Mouse (Mus musculus) fibroblast of lung, adult 2 months (primary cell): ENCODE results near the gene Prss22.

Experiments used
- DNase-seq: peaks from one replicate; pipeline ENCODE4 v3.0.0-alpha.2; 2011; ENCODE audit warnings: low read depth

The Prss22 gene

DNA sequence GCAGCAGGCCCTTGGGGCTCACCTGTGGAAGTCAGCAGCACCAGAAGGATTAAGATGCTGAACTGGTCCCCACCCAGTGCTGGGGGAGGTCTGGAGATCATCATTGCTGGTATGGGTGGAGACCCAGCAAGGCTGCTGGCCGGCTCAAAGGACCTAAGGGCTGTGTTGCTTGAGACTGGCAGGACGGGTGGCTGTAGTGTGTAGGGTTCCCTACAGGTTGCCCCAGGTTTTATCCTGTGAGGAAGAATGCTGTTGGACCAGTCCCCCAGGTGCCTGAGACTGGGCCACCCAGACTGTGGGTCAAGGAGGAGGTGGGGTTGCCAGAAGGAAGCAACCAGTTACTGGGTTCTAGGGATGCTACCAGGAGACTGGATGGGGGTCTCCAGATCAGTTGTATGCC lies at the start of gene Prss22:
TSS of gene Prss22 (minus strand) at position 200 of the 400 bp plus-strand sequence.
- no peak for DNase-seq

DNA sequence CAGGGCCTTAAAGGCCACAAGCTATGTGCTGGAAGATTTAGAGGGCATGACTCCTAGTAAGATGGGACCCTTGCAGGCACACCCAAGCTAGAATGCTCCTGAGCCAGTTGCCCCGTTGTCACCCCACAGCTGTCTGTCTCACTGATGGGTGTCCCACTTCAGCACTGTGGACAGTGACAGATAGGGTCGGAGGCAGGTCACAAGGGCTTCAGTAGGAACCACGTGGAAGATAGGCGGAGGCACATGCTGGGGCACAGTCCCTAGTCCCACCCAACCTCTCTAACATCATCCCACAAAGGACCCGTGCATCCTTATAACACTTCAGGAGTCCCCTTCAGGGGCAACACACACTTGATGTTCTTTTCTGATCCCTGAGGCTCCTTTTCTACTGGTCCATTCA lies 48.1 kb upstream of the Prss22 start:
- no peak for DNase-seq

DNA sequence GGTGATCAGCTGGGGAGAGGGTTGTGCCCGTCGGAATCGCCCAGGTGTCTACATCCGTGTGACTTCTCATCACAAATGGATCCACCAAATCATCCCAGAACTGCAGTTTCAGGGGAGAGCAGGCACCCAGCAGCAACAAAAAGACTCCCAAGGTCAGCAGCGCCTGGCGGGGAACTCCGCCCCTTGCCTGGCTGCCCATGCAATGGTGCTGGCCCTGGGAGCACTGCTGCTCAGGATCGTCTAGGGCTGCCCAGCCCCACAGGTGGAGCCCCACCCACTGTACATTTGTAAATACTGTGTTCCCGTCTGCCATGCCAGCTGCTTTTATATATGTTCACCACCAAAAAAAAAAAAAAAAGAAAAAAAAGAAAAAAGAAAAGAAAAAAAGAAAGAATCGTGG lies 47.7 kb upstream of the Prss22 start:
- DNase-seq = no peak

DNA sequence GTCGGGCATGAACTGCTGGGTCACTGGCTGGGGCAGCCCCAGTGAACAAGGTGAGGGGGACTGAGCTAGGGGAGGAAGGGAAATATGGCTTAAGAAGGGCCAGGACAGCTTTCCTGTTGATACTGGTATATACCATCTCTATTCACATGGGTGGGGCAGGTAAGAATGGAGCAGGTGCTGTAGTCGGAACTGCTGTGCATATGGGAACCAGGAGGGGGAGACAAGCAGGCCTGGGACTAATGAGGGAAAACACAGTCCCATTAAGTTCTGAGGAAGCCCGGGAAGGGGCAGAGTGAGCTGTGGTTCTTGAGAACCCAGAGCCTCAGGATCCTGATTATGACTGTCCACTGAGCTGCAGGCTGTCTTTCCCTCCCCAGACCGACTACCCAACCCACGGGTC lies 46.6 kb upstream of the Prss22 start:
- DNase-seq = no peak

DNA sequence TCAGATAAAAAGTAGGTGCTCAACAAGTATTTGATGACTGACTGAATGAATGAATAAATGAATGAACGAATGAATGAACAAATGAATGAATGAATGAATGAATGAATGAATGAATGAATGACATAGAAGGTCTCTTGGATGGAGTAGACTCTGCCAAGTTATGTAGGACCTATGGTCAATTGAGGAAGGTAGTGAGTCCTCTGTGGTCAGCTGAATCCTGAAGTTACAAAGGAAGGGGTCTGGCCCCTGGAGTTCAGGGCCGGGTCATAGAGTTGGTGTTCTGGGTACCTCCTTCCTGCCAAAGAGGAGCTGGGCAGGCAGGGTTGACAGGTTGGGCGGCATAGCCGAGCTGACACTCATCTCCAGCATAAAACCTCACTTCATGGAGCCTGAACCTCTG lies 39.9 kb upstream of the Prss22 start, which contains the start of gene Prss27:
TSS of gene Prss27 (plus strand) at position 301 of the 400 bp plus-strand sequence.
- no peak for DNase-seq

DNA sequence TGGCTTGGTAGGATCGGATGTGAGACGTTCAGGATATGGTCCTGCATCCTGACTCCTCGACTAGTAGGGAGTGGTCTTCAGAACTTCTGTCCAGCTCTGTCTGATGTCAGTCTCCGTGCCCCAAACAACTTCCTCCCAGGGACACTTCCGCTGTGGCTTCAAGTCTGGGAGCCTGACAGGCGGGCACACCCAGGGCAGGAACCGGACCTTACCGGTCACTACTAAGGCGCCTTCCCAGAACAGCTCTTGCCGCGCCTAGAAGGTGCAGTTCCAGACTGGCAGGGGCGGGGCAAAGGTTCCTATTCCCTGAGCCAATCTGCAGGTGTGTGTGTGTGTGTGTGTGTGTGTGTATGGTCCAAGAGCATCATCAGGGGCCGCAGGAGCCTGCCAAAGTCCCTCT lies 39.5 kb upstream of the Prss22 start:
- DNase-seq = no peak

DNA sequence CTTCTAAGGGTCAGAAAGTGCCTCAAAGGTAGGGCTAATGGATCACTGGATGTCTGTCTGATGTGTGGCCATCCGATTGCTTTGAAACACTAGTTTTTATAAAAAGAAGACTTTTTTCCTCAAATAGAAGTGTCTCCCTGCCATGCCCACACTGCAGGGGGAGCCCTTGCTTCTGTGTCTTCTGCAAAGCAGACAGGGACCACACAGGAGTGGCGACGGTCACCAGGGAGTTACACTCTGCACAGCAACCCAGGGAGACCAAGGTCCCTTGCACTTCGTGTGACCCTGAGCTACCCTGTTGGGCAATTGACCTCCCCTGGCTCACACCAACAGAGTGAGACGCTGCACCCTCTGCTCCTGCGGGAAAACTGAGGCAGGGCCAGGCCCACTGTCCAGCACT lies 39.1 kb upstream of the Prss22 start:
- no peak for DNase-seq

DNA sequence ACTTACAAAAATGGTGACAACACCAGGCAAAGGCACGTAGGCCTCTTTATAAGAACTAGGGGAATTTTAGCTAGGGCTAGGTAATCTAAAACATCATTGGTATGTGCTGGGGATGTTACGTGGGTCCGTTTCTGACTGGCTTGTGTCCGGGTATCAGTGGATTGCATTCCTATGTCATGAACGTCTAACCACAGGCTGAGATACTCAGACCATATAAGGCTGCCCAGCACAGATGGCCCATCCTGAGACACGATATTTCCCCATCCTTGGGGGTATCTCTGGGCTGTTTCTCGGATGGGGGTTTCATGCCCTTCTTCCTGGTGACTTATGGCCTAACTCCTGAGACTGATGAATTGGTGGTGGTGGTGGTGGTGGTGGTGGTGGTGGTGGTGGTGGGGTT lies 37.2 kb upstream of the Prss22 start:
- DNase-seq = peak; percentile 34

DNA sequence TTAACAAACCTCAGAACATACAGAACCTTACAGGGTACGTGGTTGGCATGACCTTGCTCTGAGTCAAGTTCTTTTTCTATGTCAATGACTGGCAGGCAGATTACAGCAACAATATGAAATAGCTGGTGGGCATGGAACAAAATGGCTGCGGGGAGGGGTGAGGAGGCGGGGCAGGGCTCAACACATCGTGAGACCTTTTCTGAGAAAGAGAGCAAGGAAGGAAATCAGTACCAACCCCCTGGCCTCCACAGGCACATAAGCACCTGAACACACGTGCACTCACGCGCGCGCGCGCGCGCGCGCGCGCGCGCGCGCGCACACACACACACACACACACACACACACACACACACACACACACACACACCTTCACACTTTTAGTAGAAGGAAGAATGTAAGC lies 32.7 kb upstream of the Prss22 start:
- no peak for DNase-seq

DNA sequence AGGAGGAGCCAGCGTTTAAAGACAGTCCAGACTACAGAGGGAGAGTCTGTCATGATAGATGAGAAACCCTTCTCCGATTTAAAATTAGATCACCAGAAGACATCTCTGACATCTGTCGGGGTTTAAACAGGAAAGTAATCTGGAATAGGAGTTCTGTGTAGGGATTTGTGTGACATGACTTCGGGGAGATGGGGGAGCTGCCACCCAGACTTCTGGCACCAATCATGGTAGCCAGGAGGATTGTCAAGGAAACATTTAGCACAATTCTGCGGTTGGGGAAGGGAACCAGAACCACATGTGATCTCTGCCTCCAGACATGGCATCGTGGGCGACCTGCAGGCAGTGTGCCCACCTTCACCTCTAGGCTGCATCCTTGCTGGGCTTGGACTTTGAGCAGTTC lies 31.6 kb upstream of the Prss22 start:
- DNase-seq = no peak

DNA sequence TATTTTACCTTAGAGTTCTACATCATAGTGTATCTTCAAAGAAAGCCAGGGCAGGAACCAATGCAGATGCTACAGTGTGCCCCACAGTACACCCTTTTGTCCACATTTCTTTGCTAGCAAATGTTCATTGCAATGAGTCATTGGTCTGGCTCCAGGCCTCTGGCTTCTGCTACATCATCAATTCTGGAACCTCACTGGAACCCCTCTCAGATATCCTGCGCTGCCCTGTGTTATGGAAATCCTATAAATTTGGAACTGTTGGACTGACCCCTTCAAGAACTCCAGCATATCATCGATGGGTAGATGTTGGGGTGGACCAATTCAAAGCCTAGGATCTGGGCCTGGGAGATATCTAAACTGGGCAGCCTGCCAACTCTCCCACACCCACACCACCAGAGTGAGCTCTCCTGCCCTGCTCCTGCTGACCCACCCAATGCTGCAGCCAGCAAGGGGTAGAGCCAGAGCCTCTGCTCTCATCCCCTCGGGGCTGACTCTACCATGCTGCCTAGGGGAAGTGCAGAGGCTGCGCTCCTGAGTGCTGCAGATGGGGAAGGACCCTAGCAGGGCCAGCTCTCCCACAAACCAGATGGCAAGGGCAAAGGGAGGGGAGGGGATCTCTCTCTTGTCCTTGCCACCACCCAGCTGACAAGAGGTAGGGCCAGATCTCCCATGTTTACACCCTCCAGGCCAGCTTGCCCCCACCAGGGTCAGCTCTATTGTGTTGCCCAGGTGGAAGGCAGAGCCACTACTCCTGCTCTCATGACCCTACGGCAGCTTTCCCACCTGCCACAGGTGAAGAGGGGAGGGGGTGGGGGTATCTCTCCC lies 23.7 kb upstream of the Prss22 start:
- peak; percentile 64 for DNase-seq

DNA sequence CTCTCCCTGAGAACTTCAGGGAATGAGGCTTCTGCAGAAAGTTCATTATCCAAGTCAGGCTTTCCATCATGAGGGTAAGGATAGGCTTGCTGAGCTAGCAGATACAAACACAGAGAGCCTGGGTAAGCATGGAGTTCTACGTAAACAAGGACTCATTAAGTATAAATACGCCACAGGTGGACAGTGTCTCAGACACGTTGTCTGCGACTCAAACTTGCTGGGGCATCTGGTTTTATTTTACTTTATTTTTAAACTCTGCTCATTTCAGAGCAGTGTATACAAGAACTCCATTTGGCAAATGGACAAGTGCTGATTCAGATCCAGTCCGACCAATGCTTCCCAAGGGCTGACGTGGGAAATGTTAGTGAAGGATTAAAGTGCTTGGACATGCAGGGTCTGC lies 22.8 kb upstream of the Prss22 start:
- peak; percentile 88 for DNase-seq

DNA sequence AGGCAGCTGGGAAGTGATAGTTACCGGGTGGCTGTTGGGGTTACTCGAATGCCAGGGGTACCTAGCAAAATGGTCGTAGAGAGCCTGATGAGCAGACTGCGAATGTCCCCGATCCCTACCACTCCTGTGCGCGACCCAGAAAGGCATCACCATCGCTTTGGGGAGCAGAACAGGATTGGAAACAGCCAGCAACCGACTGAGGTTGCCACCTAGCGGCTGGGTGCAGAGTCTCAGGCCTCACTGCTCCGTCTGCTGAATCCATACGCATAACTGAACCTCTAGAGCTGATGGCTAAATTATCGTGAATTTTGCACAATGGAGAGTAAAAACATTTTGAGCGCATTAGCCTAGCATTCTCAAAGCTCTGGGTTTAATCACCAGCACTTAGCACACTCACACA lies 17.8 kb upstream of the Prss22 start:
- DNase-seq = no peak

DNA sequence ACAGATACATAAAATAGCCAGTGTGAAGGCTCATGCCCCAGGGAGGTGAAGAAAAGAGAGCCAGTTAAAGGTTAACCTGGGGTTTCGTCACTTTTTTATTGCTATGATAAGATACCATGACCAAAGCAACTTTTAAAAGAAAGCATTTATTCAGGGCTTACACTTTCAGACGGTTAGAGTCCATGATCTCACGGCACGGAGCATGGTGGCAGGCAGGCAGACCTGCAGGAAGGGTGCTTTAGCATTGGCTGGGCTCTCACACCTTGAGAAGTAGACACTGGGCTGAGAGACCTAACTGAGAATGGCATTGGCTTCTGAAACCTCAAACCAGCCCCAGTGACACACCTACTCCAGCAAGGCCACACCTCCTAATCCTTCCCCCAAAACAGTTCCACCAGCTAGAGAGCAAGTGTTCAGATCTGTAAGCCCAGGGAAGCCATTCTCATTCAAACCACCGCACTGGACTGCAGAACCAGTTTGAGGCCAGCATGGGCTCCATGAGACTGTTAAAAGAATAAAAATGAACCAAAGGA lies 16.6 kb upstream of the Prss22 start:
- no peak for DNase-seq

DNA sequence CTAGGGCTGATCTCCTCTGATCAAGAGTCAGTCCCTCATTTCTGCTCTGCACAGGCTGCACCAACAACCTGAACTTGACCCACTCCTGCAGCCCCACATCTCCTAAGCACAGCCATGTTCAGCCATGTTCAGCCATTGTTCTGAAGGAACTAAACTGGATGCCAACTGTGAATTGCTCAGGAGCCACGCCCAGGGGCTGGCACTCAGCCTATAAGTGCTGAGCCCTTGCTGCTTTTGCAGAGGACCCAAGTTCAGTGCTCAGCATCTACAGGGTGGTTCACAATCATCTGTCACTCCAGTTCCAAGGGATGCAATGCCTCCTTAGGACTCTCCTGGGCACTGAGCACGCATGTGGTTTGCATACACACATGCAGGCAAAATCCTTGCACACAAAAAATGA lies 15.0 kb upstream of the Prss22 start:
- DNase-seq = no peak

DNA sequence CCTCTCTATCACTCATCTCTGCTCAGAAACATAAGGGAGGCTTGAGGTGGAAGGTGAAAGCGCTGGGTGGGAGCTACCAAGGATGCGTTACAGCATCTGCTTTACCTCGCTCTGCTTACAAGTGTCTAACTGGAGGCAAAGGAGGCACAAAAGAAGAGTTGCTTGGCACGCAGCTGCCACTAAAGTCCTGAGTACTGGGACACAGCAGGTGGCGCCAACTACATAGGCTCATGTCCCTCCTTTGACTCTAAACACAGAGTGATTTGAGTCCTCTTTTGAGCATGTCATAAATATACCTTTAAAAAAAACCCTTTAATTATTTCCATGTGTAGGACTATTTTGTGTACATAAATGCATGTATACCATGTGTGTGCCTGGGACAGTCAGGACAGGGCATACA lies 11.7 kb upstream of the Prss22 start:
- no peak for DNase-seq

DNA sequence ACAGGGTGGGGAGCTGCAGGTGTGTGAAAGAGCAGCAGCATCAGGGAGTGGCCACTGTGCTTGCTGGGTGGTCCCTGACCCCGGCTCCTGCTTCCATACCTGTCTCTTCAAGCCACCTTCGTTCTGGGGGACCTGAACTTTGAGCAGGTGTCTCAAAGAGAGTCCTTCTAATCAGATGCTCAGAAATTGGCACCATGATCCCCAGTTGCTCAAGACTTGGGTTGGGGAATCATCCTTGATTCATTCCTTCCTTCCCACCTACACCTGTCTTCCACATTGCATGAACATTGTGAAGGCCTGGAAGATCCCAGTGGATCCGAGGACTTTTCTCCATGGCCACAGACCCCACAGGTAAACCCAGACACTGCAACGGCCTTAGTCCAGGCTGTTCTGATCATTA lies 10.2 kb upstream of the Prss22 start:
- DNase-seq = no peak

DNA sequence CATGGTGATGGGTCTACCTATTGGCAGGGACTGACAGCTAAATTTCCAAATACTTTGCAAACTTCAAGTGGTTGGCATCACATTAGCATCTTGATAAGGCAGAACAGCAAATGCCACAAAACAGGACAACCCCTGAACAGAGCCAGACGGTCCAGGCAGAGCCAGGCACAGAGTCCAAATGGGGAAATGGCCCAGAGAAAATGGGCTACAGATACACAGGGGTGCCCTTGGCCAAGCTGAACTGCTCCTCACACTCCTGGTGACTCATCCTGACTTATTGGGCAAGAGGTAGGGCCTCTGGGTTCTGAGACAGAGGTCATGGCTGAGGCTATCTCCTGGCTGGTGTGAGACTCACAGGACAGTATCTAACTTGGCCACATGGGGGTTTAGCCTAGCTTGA lies 9.5 kb upstream of the Prss22 start:
- DNase-seq = no peak

DNA sequence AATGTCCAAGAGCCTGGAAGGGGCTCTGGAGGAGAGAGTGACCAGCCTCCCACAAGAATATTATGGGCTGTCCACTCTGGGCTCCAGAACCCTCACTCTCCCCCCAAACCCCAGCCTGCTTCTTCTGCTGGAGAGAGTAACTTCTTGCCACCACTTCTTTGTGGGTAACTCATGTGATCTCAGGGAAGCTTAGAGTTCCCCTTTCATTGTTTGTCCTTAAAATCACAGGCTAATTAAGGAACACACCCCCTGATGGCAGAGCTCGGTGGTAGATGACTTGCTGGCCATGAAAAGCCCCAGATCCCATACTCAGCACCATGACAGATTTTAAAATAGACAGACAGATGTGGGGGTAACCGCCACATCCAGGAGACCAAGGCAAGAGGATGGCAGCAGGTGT lies 9.0 kb upstream of the Prss22 start:
- DNase-seq = no peak

DNA sequence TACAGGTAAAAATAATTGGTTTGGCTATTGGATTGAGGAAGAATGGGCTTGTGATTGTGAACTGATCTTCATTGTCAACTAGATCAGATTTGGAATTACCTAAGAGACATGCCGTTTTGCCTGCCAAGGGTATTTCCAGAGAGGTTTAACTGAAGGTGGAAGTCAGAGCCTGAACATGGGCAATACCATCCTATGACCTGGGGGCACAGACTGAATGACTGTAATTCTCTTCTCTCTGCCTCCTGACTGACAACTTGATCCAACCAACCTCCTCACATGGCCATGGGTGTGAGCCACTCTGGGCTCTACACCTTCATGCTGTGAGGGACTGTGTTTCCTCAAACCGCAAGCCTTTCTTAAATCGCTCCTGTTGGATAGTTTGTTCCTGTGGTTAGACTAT lies 7.1 kb upstream of the Prss22 start:
- no peak for DNase-seq

DNA sequence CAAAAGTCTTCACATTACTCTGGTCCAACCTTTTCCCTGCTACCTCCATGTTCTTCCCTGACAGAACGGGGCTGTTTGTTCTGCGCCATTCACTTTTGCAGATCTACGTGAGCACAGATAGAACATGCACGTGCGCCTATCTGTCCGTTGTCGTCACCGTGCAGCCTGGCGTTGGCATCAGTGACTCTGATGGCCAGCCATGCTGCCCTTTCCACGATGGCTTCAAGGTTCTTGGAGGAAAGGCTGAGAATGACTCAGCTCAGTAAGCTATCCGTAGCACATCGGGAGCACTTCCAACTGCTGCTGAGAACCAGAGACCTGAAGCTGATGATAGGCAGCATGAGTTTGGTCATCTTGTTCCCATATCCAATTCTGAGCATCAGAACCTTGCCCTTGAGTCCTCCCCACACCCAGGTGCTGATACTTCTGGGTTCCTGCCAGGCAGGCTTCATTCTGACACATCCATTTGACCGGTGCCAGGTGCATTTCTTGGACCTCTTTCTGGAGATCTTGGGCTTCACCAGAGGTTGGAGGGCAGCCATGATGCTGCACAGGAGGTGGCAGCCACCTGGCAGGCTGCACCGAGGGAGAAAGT lies 6.3 kb upstream of the Prss22 start:
- no peak for DNase-seq

DNA sequence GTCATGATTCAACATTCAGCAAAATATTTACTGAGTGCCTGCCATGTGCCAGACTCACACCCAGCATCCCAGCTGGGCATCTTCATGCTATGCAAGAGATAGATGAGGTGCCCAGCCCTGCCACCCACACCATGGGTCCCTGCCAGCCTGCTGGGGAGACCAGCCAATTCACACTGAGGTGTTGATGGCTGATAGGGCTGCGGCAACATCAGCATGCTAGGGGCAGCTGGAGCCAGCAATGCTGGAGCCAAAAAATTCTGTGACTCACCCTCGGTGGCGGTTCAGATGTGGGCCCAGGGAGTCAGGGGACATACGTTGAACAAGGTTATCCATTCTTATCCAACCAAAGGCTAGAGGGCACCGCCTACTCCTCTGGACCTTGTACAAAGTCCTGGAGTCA lies 2.5 kb upstream of the Prss22 start:
- DNase-seq = peak; percentile 95

DNA sequence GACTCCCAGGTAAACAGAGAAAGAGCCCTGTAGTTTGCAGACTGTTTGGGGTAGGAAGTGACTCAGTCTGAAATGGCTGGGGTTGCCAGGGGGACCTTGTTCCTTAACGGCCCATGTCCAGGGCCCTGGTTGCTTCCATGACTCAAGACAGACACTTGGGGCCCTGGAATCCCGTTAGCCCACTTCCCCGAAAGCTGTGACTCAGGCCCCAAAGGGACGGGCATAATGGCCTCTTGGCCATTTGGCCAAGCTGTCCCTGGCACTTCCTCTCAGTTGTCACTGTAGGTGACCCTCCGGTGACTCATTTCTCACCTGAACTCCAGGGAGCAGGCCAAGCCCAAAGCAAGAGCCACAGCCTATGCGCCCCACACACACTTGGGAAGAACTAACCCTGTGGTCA lies 483 bp upstream of the Prss22 start:
- no peak for DNase-seq

DNA sequence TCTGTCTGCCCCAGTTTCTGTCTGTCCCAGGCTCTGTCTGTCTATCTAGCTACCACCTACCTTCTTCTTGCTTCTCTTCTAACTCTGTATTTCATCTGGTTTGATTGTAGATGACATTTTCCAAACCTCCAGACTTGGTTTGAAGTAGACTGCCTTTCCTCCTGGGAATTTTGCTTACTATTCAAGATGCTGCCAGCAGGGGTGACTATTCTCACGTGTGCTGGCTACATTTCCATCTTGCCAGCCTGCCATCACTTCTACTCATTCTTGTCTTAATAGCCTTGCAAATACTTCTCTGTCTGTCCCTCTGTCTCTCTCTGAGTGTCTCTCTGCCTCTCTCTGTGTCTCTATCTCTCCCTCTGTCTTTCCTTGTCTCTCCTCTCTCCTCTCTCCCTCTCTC lies 2.5 kb downstream of the Prss22 start:
- DNase-seq = no peak
